Mouse (Mus musculus) spleen, embryonic (tissue): ENCODE measurements around the gene Dnaaf5.

Experiments
- CTCF ChIA-PET: fragments of 350-600 bp; sonication (Branson Sonifier 250); formaldehyde crosslinking; loops from one replicate; lab custom pipeline; 2022; lab: Charles Lee

Gene Dnaaf5

GRCm38 (mm10) chr5:139190958-139191357 is 40.9 kb downstream of the Dnaaf5 start:
- CTCF ChIA-PET, result no interaction called here

GRCm38 (mm10) chr5:139198779-139199178 is 48.8 kb downstream of the Dnaaf5 start:
- CTCF ChIA-PET, result interaction anchor here (0.7 kb wide), 1 partner anchor 133 kb away, joined by 6 read pairs; no protein-coding TSS in a partner anchor

GRCm38 (mm10) chr5:139199636-139199994 is 49.6 kb downstream of the Dnaaf5 start:
- CTCF ChIA-PET, result interaction anchor here (0.6 kb wide), 1 partner anchor 134 kb away, joined by 9 read pairs; no protein-coding TSS in a partner anchor

GRCm38 (mm10) chr5:139199995-139200769 is 50.2 kb downstream of the Dnaaf5 start, which contains the start of gene Sun1:
Sun1 (plus strand) TSS chr5:139200637.
- CTCF ChIA-PET, result no interaction called here

- CTCF ChIA-PET, result no interaction called here
Observed at GRCm38 (mm10) chr5:139200770-139201569, 50.9 kb downstream of the Dnaaf5 start.

GRCm38 (mm10) chr5:139202127-139202526 is 52.1 kb downstream of the Dnaaf5 start:
- CTCF ChIA-PET, result no interaction called here

GRCm38 (mm10) chr5:139203312-139203711 is 53.3 kb downstream of the Dnaaf5 start:
- CTCF ChIA-PET, result no interaction called here

GRCm38 (mm10) chr5:139206081-139206480 is 56.1 kb downstream of the Dnaaf5 start:
- CTCF ChIA-PET, result no interaction called here

GRCm38 (mm10) chr5:139206525-139206924 is 56.5 kb downstream of the Dnaaf5 start:
- CTCF ChIA-PET, result no interaction called here

- CTCF ChIA-PET, result no interaction called here
Observed at GRCm38 (mm10) chr5:139208183-139208582, 58.2 kb downstream of the Dnaaf5 start.

- CTCF ChIA-PET, result no interaction called here
Observed at GRCm38 (mm10) chr5:139208871-139209684, 59.1 kb downstream of the Dnaaf5 start.

- CTCF ChIA-PET, result no interaction called here
Observed at GRCm38 (mm10) chr5:139209685-139210026, 59.6 kb downstream of the Dnaaf5 start.

- CTCF ChIA-PET, result no interaction called here
Observed at GRCm38 (mm10) chr5:139211737-139212385, 61.8 kb downstream of the Dnaaf5 start.

GRCm38 (mm10) chr5:139214298-139214697 is 64.3 kb downstream of the Dnaaf5 start:
- CTCF ChIA-PET, result no interaction called here

- CTCF ChIA-PET, result no interaction called here
Observed at GRCm38 (mm10) chr5:139215184-139215583, 65.2 kb downstream of the Dnaaf5 start.

GRCm38 (mm10) chr5:139216121-139216520 is 66.1 kb downstream of the Dnaaf5 start:
- CTCF ChIA-PET, result no interaction called here

GRCm38 (mm10) chr5:139216774-139217173 is 66.8 kb downstream of the Dnaaf5 start:
- CTCF ChIA-PET, result no interaction called here

GRCm38 (mm10) chr5:139220006-139220515 is 70.0 kb downstream of the Dnaaf5 start:
- CTCF ChIA-PET, result no interaction called here

GRCm38 (mm10) chr5:139220610-139221009 is 70.6 kb downstream of the Dnaaf5 start:
- CTCF ChIA-PET, result no interaction called here

- CTCF ChIA-PET, result no interaction called here
Observed at GRCm38 (mm10) chr5:139223331-139223730, 73.3 kb downstream of the Dnaaf5 start.

GRCm38 (mm10) chr5:139227236-139227635 is 77.2 kb downstream of the Dnaaf5 start:
- CTCF ChIA-PET, result no interaction called here
